Mouse (Mus musculus): ENCODE measurements at regions not wholly inside any gene's neighbourhood (a gene's known extent, or its start where the extent isn't known, plus 50 kb on each side); places are given as distances from the start of the nearest gene placed in this dataset.
"Not testable (repeated sequence)": the region's sequence is repeated elsewhere in the genome, so short reads cannot be mapped to it uniquely, and the experiment has no call there.

GRCm38 (mm10) chr4:145774241-145774761 lies 94.3 kb upstream of the Zfp986 start:
- peak; percentile 5 for DNase-seq

GRCm38 (mm10) chr4:145774884-145775283 lies 93.7 kb upstream of the Zfp986 start:
- DNase-seq: not testable (repeated sequence)

DNA sequence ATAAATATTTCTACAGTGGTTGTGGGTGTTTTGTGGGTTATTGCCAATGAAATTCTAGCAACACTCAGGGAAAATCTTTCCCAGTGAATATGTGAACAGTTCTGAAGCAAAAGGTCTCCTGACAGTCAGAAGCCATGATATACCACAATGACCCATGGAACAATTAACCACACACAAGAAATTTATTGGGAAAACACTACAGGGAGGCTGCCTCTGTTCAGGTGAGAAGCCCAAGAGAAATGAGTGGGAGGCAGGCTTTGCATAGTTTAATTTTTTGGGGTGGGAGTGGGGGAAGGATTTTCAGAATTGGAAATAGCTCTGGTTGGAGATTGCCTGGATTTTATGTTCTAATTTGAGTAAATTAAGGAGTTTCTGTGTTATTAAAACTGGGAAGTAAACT lies 92.1 kb upstream of the Zfp986 start:
- not testable (repeated sequence) for DNase-seq

DNA sequence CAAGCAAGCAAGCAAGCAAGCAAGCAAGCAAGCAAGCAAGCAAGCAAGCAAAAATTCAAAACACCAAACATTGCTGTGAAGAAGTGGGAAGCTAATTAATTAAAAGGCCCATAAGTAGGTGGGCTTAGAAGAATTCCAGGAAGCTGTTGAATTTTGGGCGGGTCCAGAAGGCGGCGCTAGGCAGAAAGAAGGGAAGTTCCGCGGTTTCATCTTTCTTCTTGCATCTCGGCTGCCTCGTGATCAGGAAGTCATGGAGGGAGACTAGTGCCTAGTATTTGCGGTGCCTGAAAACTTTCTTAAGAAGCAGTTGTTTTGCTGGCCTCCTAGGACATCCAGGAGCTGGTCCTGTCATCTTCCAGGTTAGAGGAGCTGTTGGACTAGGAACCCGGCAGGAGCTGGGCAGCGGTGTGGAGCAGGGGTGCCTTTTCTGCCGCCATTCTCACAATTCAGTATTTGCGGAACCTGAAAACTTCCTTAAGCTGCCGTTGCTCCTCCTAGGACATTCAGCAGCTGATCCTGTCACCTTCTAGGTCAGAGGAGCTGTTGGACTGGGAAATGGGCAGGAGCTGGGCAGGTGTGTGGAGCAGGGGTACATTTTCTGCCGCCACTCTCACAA lies 87.2 kb upstream of the Zfp986 start:
- not testable (repeated sequence) for DNase-seq

DNA sequence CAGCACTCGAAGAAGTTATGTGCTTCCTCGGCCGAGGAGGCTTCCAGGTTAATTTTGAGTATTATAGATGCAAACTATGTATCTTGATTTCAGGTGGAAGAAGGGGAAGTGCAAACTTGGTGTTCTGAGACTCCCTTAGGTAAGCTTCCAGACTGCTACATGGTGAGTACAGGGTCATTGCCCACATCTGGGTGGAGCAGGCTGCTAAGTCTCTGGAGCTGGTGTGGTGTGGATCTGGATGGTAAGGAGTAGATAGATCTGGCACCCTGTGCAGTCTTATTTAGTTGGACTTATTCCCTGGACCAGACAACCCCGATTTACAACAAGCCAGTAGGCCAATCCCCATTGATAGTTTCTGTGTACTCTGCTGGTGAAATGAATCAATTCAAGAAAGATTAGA lies 53.9 kb upstream of the Zfp986 start:
- not testable (repeated sequence) for DNase-seq
